Mouse (Mus musculus): Measurements from ENCODE around the gene Ppa1. TPM values are rescaled to one million over a fixed set of nuclear protein-coding genes. Genes with fewer than 3 reads are reported as not detected.
"Not testable (repeated sequence)": the region's sequence is repeated elsewhere in the genome, so short reads cannot be mapped to it uniquely, and the experiment has no call there.

Ppa1 gene
- 356 and 405 TPM in 2 replicates for polyA plus RNA-seq (2016; fragmentation: Nextera tagmentation; extraction: Ambion mirVana)

DNA sequence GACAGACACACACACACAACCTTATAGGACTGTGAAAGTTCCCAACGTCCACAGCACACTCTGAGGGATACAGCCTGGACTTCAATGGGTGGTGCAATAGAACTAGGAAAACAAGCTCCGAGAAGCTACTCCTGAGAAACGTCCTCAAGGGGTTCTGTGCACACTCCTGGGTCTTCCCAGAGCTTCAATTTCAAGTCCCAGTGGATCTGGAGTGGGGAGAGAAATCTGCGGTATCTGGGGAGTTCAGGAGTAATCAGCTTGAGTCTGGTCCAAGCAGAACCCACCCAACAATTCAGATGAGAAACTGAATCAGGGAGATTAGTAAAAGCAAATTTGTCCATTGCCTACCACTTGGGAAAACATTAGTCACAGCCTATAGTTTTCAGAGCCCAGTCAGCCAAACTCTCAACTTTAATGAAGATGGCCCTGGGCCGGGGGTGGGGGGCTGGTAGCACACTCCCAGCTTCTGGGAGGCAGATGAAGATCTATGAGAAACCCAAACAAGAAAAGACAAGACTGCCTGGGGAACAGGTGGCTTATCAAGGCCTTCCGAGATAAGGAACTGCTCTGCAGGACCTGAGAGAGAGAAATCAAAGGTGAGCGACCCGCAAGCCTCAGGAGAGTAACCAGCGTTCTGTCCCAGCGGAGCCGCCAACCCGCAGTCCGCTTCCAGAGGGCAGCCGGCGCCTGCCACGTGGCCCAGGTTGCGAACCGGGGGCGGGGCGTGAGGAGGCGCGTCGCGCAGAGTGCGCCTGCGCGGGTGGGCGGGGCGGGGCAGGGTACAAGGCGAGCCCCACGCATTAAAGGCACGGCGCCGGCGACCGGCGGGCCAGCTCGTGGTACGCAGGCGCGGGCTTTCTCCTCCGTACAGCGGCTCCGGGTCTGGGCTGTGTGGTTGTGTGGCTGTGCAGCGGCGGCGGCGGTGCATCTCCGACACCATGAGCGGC is at the start of gene Ppa1:
TSS of gene Ppa1 (plus strand) at position 763 of the 947 bp plus-strand sequence.
- H3K9me3 ChIP-seq (replicated peaks) = no peaks in the 10 kb centered on the region
- peak within 1 kb of the TSS; percentile 81 for H3K4me3 ChIP-seq
- no peaks in the 10 kb centered on the region for H3K27me3 ChIP-seq (ENCODE audit: low read depth, poor library complexity, severe bottlenecking)
- H3K36me3 ChIP-seq = peaks cover 23% of the 10 kb centered on the region
- 4% methylated on average over 39 of the region's 50 CpGs for WGBS
- peak; percentile 97 for DNase-seq (ENCODE audit: low spot score)
- peaks cover 21% of the 10 kb centered on the region for H3K4me1 ChIP-seq
- H3K27ac ChIP-seq = peak within 1 kb of the TSS; percentile 92

- Histone ChIP-seq H3K4me3 (no peak overlapping the region), H3K27me3 (ENCODE audit: low read depth, poor library complexity, severe bottlenecking) (peaks cover 42% of the 10 kb centered on the region), H3K36me3 (no peaks in the 10 kb centered on the region), H3K27ac (no peak overlapping the region), H3K9me3 (replicated peaks) (no peaks in the 10 kb centered on the region), H3K4me1 (peaks cover 20% of the 10 kb centered on the region)
- WGBS = 64% methylated on average over 9 of the region's 9 CpGs
- no peak for DNase-seq (ENCODE audit: low spot score)
Observed at GRCm38 (mm10) chr10:61599556-61600114, 48.7 kb upstream of the Ppa1 start.

DNA sequence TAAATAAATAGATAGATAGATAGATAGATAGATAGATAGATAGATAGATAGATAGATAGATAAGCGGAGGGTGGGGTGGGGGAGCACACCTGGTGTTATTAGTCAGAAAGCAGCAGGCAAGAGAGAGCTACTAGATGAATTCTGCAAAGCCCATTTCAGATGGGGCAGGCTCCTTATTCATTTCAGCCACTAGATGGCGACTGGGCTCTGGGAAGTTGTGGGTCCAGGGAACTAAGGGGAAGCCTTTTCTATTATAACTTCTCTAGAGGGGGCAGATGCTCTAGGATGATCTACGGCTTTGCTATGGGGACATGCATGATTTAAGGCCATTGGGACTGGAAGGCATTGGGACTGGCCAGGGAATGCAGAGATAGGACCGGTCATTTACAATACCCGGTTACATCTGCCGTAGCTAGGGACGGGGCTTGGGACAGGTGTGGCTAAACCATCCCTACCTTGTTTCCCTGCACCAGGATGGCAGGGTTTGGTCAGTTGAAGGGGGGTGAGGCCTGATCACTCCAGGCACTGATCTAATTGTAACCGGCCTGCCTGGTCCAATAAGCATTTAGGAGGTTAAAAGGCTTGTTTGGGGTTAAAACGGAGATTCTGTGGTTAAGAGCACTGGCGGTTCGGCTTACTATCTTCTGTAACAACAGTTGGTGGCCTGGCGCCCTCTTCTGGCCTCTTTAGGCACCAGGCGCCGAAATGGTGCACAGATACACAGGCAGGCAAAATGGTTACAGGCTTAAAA is 45.9 kb upstream of the Ppa1 start:
- Histone ChIP-seq H3K9me3 (replicated peaks) (no peaks in the 10 kb centered on the region), H3K27me3 (ENCODE audit: low read depth, poor library complexity, severe bottlenecking) (peaks cover 14% of the 10 kb centered on the region), H3K36me3 (no peaks in the 10 kb centered on the region), H3K4me1 (peaks cover 16% of the 10 kb centered on the region), H3K4me3 (no peak overlapping the region), H3K27ac (no peak overlapping the region)
- peak; percentile 72 for DNase-seq (ENCODE audit: low spot score)
- 19% methylated on average over 14 of the region's 14 CpGs for WGBS

DNA sequence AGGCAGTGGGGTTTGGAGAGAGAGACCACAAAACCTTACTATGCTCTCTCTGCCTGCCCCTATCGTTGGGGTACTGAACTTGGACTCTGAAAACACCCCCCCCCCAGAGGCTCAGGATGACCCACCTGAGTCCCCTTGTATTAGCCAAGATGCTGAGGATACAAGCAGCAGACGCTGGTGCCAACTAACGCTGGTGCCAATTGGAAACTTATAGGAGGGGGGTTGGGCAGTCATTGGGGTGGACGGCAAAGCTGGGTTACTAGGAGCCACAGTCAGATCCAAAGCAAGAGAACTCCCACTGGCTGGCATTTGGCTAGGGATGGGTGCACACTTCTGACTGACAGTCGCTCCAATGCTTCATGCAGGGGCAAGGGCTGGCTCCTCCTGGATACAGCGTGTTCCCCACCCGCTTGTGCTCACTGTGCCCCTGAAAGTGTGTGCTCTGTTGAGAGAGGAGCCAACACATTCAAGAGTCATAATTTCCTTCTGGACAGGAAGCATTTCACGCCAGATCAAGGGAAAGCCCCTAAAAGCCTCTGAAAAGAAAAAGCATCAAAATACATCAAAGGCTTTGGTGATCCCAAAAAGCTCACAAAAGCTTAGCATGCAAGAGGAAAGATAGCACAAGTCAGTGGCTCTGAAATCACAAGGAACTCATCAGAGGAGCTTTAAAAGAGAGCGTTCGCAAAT is 43.8 kb upstream of the Ppa1 start:
- no peak overlapping the region for H3K4me3 ChIP-seq
- H3K36me3 ChIP-seq = no peaks in the 10 kb centered on the region
- peaks cover 8% of the 10 kb centered on the region; the same call in 1 of the 2 replicates for H3K27me3 ChIP-seq (ENCODE audit: low read depth, poor library complexity, severe bottlenecking)
- no peak overlapping the region for H3K27ac ChIP-seq
- WGBS = 76% methylated on average over 10 of the region's 10 CpGs
- DNase-seq (ENCODE audit: low spot score) = no peak
- peaks cover 22% of the 10 kb centered on the region for H3K4me1 ChIP-seq
- no peaks in the 10 kb centered on the region for H3K9me3 ChIP-seq (replicated peaks)

- H3K36me3 ChIP-seq; H3K9me3 ChIP-seq (replicated peaks); H3K27ac ChIP-seq; DNase-seq (ENCODE audit: low spot score); H3K4me3 ChIP-seq; H3K27me3 ChIP-seq (ENCODE audit: low read depth, poor library complexity, severe bottlenecking): not testable (repeated sequence)
- H3K4me1 ChIP-seq = peaks cover 22% of the 10 kb centered on the region
- 75% methylated on average over 11 of the region's 11 CpGs for WGBS
Observed at GRCm38 (mm10) chr10:61605381-61605780, 43.0 kb upstream of the Ppa1 start.

DNA sequence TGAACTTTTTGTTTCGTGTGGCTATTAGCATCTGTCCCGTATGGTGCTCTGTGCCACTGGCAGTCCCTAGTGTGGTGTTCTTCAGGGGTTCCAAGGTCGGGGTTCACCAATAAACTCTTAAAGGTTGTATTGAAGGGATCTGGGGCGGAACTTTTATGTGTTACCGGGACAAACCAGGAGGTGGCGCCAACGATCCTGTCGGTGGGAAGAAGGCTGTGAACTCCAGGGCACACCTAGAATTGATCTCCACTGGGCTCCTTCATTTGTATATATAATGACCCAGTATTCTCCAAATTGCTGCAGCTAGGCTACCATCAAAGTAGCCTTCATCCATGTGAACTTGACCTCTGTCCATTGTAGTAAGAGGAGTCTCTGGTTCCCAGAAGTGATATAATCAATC is 42.5 kb upstream of the Ppa1 start:
- no peaks in the 10 kb centered on the region for H3K36me3 ChIP-seq
- WGBS = 15% methylated on average over 8 of the region's 8 CpGs
- H3K27me3 ChIP-seq (ENCODE audit: low read depth, poor library complexity, severe bottlenecking) = peaks cover 8% of the 10 kb centered on the region; the same call in 1 of the 2 replicates
- H3K27ac ChIP-seq = no peak overlapping the region
- DNase-seq (ENCODE audit: low spot score) = peak; percentile 82
- H3K4me3 ChIP-seq = no peak overlapping the region
- no peaks in the 10 kb centered on the region for H3K9me3 ChIP-seq (replicated peaks)
- H3K4me1 ChIP-seq = peaks cover 27% of the 10 kb centered on the region

DNA sequence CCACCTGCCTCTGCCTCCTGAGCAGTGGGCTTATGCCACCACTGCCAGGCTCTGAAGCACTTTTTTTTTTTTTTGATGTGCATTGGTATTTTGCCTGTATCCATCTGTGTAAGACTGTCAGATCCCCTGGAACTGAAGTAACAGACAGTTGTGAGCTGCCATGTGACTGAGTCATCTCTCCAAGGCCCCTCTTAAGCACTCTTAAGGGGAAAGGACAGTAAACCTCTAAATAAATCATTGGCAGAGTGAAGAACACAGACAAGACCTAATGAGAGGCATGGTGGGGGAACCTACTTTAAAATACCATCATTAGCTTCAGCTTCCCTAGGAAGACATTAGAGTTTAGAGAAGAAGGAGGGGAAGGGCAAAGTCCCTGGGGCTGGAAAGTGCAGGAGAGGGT is 40.1 kb upstream of the Ppa1 start:
- no peak overlapping the region for H3K27ac ChIP-seq
- H3K4me1 ChIP-seq = peaks cover 20% of the 10 kb centered on the region
- no peaks in the 10 kb centered on the region for H3K9me3 ChIP-seq (replicated peaks)
- H3K27me3 ChIP-seq (ENCODE audit: low read depth, poor library complexity, severe bottlenecking) = peaks cover 8% of the 10 kb centered on the region; the same call in 1 of the 2 replicates
- no peak overlapping the region for H3K4me3 ChIP-seq
- no peak for DNase-seq (ENCODE audit: low spot score)
- H3K36me3 ChIP-seq = no peaks in the 10 kb centered on the region

DNA sequence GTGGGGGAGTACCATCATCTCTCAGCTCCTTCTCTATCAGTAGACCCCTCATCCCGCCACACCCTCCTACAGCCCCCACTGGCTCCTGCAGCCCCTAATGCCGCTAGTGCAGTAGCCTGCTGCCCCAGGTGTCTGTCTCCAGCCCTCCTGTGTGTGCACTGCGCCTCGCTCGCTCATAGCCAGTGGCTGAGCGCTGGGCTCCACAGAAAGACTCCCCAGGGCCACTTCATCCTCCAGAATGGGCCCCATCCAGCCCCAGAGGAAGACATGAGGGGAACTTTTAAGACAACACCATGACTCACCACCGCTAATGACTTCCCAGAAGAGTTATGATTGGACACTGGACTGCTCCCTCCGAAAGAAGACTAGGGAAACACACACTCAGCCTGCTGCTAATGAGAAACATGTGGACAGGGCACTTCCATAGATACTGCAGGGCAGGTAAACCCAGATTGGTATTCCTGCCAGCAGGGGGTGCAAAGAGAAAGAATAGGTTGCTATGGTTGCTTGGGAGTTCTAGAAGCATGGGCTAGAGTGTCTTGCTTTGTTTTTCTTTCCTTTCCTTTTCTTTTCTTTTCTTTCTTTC is 37.6 kb upstream of the Ppa1 start:
- H3K27ac ChIP-seq = peak overlapping the region; percentile 48; the same call in 1 of the 2 replicates
- H3K9me3 ChIP-seq (replicated peaks) = no peaks in the 10 kb centered on the region
- H3K36me3 ChIP-seq = no peaks in the 10 kb centered on the region
- peak; percentile 49 for DNase-seq (ENCODE audit: low spot score)
- no peak overlapping the region for H3K4me3 ChIP-seq
- H3K27me3 ChIP-seq (ENCODE audit: low read depth, poor library complexity, severe bottlenecking) = no peaks in the 10 kb centered on the region
- 68% methylated on average over 8 of the region's 8 CpGs for WGBS
- peaks cover 20% of the 10 kb centered on the region for H3K4me1 ChIP-seq

DNA sequence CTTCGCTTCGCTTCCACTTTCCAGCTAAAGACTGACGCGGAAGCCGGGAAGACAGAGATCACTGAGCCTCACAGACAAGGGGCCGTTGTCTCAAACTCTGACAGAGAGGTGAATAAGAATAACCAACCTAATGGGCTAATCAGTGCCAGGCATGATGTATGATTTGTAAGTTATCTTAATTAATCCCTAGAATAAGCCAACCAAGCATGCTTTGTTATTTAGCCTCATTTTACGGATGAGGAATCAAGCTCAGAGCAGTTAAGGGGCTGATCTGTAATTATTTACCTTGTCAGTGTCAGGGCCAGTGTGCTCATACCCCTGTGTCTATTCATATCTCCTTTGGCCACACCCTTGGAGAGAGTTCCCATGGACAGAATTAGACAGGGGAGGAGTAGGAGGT is 34.0 kb upstream of the Ppa1 start:
- no peak for DNase-seq (ENCODE audit: low spot score)
- Histone ChIP-seq H3K4me1 (peaks cover 6% of the 10 kb centered on the region), H3K27me3 (ENCODE audit: low read depth, poor library complexity, severe bottlenecking) (no peaks in the 10 kb centered on the region), H3K4me3 (no peak overlapping the region), H3K36me3 (no peaks in the 10 kb centered on the region), H3K27ac (no peak overlapping the region), H3K9me3 (replicated peaks) (no peaks in the 10 kb centered on the region)
- 94% methylated on average over 7 of the region's 7 CpGs for WGBS

DNA sequence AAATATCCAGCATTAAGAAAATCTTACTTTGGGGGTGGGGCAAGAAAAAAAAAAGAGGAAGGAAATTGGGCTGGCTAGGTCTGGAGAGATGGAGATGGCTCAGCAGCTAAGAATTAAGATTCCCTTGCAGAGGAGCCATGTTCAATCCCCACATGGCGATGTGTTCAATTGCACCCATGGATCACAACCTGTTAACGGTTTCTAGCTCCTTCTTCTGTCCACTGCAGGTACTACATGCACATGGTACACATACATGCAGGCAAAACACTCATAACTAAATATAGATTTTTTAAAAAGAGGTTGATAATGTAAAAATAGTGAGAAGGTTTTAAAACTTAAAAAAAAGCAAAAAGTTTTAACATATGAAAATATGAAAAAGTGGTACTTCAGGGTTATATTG is 29.8 kb upstream of the Ppa1 start:
- no peak for DNase-seq (ENCODE audit: low spot score)
- H3K4me3 ChIP-seq = no peak overlapping the region
- peaks cover 7% of the 10 kb centered on the region; the same call in 1 of the 2 replicates for H3K27me3 ChIP-seq (ENCODE audit: low read depth, poor library complexity, severe bottlenecking)
- no peak overlapping the region for H3K27ac ChIP-seq
- 88% methylated on average over 2 of the region's 2 CpGs for WGBS
- 0 out of 2 replicates have a peak, but pooled peaks cover 7% of the 10 kb centered on the region for H3K4me1 ChIP-seq
- no peaks in the 10 kb centered on the region for H3K36me3 ChIP-seq
- no peaks in the 10 kb centered on the region for H3K9me3 ChIP-seq (replicated peaks)

- Histone ChIP-seq H3K36me3 (no peaks in the 10 kb centered on the region), H3K27ac (no peak overlapping the region), H3K4me1 (peaks cover 27% of the 10 kb centered on the region), H3K27me3 (ENCODE audit: low read depth, poor library complexity, severe bottlenecking) (peaks cover 39% of the 10 kb centered on the region), H3K9me3 (replicated peaks) (no peaks in the 10 kb centered on the region), H3K4me3 (no peak overlapping the region)
- DNase-seq (ENCODE audit: low spot score) = no peak
- 54% methylated on average over 9 of the region's 9 CpGs for WGBS
Observed at GRCm38 (mm10) chr10:61621681-61622080, 26.7 kb upstream of the Ppa1 start.

DNA sequence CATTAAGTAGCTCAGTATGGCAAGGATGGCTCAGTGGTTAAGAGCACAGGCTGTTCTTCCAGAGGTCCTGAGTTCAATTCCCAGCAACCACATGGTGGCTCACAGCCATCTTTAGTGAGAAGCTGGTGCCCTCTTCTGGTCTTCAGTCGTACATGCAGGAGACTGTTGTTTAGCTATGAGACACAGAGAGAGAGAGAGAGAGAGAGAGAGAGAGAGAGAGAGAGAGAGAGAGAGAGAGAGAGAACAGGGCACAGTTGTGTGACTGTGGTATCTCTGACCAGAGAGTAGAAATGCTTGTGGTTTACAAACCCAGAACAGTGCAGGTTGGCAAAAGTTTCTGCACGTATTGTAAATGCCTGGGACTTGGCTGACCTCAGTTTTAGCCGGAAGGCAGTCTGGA is 24.5 kb upstream of the Ppa1 start:
- H3K27ac ChIP-seq; H3K36me3 ChIP-seq; H3K4me3 ChIP-seq; DNase-seq (ENCODE audit: low spot score); H3K9me3 ChIP-seq (replicated peaks): not testable (repeated sequence)
- Histone ChIP-seq H3K4me1 (peaks cover 43% of the 10 kb centered on the region), H3K27me3 (ENCODE audit: low read depth, poor library complexity, severe bottlenecking) (peaks cover 47% of the 10 kb centered on the region)
- WGBS = 59% methylated on average over 3 of the region's 3 CpGs
